Mouse (Mus musculus) liver, postnatal 0 days (tissue): ENCODE results near the gene Pdcd1lg2.

Source experiments
- CTCF ChIP-seq: sonication (generic); IDR thresholded peaks from 2 replicates; pipeline ENCODE4 v1.5.1; 2016; ENCODE audit warnings: antibody characterized with exemption, low read depth
- EP300 ChIP-seq: IDR thresholded peaks from 2 replicates; pipeline ENCODE4 v1.6.1; 2016; ENCODE audit warnings: antibody characterized with exemption, low read depth, mild to moderate bottlenecking

DNA sequence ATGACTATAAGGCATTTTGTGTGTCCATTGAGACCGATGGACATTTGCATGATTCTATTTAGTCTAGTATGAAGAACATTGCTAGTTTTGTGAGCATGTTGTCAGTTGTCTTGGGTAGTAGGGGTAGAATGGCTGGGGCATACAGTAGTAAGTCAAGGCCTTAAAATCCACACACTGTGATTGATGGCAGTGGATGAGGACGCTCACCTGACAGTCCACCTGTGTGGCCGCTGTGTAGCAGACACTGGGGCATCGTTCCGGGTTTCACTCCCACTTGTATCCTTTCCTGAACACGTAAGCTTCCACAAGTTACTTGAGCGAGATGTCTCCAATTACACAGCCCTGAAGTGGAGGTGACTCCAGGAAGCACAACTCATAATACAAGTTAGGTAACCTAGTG, 47.2 kb upstream of the Pdcd1lg2 start:
- TF ChIP-seq CTCF = no peak
- no peak for TF ChIP-seq EP300
